Mouse (Mus musculus): ENCODE measurements at regions not wholly inside any gene's neighbourhood (a gene's known extent, or its start where the extent isn't known, plus 50 kb on each side); places are given as distances from the start of the nearest gene placed in this dataset.

DNA sequence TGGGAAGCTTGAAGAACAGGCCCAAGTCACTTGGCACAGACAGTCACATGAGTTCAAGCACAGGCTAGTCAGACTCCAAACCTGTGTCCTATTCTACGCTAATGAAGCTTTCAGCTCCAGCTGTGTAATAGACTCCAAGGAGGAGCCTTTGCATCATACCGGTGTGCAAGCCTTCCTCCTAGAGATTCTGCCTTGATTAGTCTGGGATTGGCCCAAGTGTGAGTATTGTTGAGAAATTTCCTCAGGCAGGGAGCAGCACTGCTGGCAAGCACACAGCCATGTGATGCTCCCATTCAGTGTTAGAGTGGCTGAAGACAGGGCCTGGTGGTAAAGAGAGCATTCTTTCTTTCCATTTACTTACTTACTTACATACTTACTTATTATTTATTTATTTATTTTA, 171.5 kb upstream of the Lrig3 start:
- dilution Hi-C loops (cut with MboI; ENCODE audit: extremely low pct_ligation_motif_present, extremely low pct_unique_long_range_greater_than_20kb, low sequenced_read_pairs): no loop called here
- Histone ChIP-seq H3K4me2 (ENCODE audit: insufficient read depth, low read depth, poor library complexity, severe bottlenecking) (no peak overlapping the region), H3K27ac (ENCODE audit: insufficient read depth, low read depth) (no peak overlapping the region), H3K36me3 (replicated peaks in 1 of 2; ENCODE audit: control insufficient read depth in 1 of 2, insufficient read depth in 1 of 2, low read length in 1 of 2) (no peaks in the 10 kb centered on the region), H3K4me1 (ENCODE audit: control insufficient read depth in 1 of 2, insufficient read depth in 2 of 2) (no peaks in the 10 kb centered on the region), H3K4me3 (replicated peaks in 1 of 3; ENCODE audit: low read depth in 2 of 3, low read length in 2 of 3, poor library complexity in 1 of 3) (no peak overlapping the region), H3K27me3 (replicated peaks) (no peaks in the 10 kb centered on the region), H3K9ac (ENCODE audit: insufficient read depth, low read depth) (no peak overlapping the region), H3K79me2 (replicated peaks; ENCODE audit: control insufficient read depth, extremely low read depth, insufficient read depth, poor library complexity, severe bottlenecking) (no peaks in the 10 kb centered on the region), H3K9me3 (replicated peaks; ENCODE audit: low read length) (peaks cover 54% of the 10 kb centered on the region)
- in situ Hi-C loops (cut with MboI; ENCODE audit: low pct_ligation_motif_present, low pct_unique_long_range_greater_than_20kb, low sequenced_read_pairs): no loop called here
- TF ChIP-seq RAD21 (IDR thresholded peaks at IDR 0.05; ENCODE audit: low read depth, low read length): no peak
- TF ChIP-seq EP300 (IDR thresholded peaks at IDR 0.05; ENCODE audit: low read length): no peak
- TF ChIP-seq USF2 (conservative IDR thresholded peaks at IDR 0.05; ENCODE audit: low read depth, low read length): no peak
- TF ChIP-seq NELFE (IDR thresholded peaks at IDR 0.05; ENCODE audit: low read depth, low read length): no peak
- TF ChIP-seq MAZ (IDR thresholded peaks at IDR 0.05; ENCODE audit: low read depth, low read length): no peak
- TF ChIP-seq IRF4 (IDR thresholded peaks at IDR 0.05; ENCODE audit: low read depth, low read length): no peak
- no peak for TF ChIP-seq JUN (IDR thresholded peaks at IDR 0.05; ENCODE audit: insufficient read depth, low read depth, low read length)
- DNase-seq (ENCODE audit: extremely low read depth): no peak

GRCm38 (mm10) chr10:125795323-125795722, 170.6 kb upstream of the Lrig3 start:
- DNase-seq (ENCODE audit: extremely low read depth): no peak
- Histone ChIP-seq H3K4me1 (ENCODE audit: control insufficient read depth in 1 of 2, insufficient read depth in 2 of 2) (no peaks in the 10 kb centered on the region), H3K9me3 (replicated peaks; ENCODE audit: low read length) (peaks cover 48% of the 10 kb centered on the region), H3K4me3 (replicated peaks in 1 of 3; ENCODE audit: low read depth in 2 of 3, low read length in 2 of 3, poor library complexity in 1 of 3) (no peak overlapping the region), H3K4me2 (ENCODE audit: insufficient read depth, low read depth, poor library complexity, severe bottlenecking) (no peak overlapping the region), H3K27me3 (replicated peaks) (no peaks in the 10 kb centered on the region), H3K27ac (ENCODE audit: insufficient read depth, low read depth) (no peak overlapping the region), H3K9ac (ENCODE audit: insufficient read depth, low read depth) (no peak overlapping the region), H3K36me3 (replicated peaks in 1 of 2; ENCODE audit: control insufficient read depth in 1 of 2, insufficient read depth in 1 of 2, low read length in 1 of 2) (no peaks in the 10 kb centered on the region), H3K79me2 (replicated peaks; ENCODE audit: control insufficient read depth, extremely low read depth, insufficient read depth, poor library complexity, severe bottlenecking) (no peaks in the 10 kb centered on the region)
- in situ Hi-C loops (cut with MboI; ENCODE audit: low pct_ligation_motif_present, low pct_unique_long_range_greater_than_20kb, low sequenced_read_pairs) (no loop called here), dilution Hi-C loops (cut with MboI; ENCODE audit: extremely low pct_ligation_motif_present, extremely low pct_unique_long_range_greater_than_20kb, low sequenced_read_pairs) (no loop called here)
- no peak for TF ChIP-seq ZNF384 (IDR thresholded peaks at IDR 0.05; ENCODE audit: low read depth, low read length)
- TF ChIP-seq ETS1 (conservative IDR thresholded peaks at IDR 0.05; ENCODE audit: low read depth, low read length): no peak
- TF ChIP-seq MAFK (IDR thresholded peaks at IDR 0.05; ENCODE audit: insufficient replicate concordance, low read length): no peak
- no peak for TF ChIP-seq JUND (conservative IDR thresholded peaks at IDR 0.05; ENCODE audit: low read depth, low read length)
- TF ChIP-seq POLR2AphosphoS2 (IDR thresholded peaks at IDR 0.05; ENCODE audit: low read depth, low read length): no peak
- no peak for TF ChIP-seq MAZ (IDR thresholded peaks at IDR 0.05; ENCODE audit: low read depth, low read length)
- TF ChIP-seq TBP (conservative IDR thresholded peaks at IDR 0.05; ENCODE audit: low read depth, low read length): no peak

DNA sequence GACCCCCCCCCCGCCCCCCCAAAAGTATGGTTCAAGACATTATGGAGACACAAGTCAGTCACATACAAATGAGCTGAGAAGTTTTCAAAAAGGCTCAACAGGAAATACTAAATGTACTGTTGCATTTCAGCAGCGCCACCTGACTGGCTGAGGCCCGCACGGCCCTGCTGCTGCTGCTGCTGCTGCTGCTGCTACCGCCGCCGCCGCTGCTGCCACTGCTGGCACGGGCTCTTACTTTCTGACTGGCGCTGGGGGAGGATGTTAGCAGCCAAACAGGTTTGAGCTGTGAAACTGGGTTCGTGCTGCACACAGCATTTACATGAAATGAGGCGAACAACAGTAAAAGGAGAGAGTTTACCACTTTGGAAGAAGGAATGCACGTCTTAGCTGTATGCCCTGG, 167.3 kb upstream of the Lrig3 start:
- Histone ChIP-seq H3K4me2 (ENCODE audit: insufficient read depth, low read depth, poor library complexity, severe bottlenecking) (no peak overlapping the region), H3K9me3 (replicated peaks; ENCODE audit: low read length) (peaks cover 65% of the 10 kb centered on the region), H3K27ac (ENCODE audit: insufficient read depth, low read depth) (no peak overlapping the region), H3K4me1 (ENCODE audit: control insufficient read depth in 1 of 2, insufficient read depth in 2 of 2) (no peaks in the 10 kb centered on the region), H3K36me3 (replicated peaks in 1 of 2; ENCODE audit: control insufficient read depth in 1 of 2, insufficient read depth in 1 of 2, low read length in 1 of 2) (no peaks in the 10 kb centered on the region), H3K79me2 (replicated peaks; ENCODE audit: control insufficient read depth, extremely low read depth, insufficient read depth, poor library complexity, severe bottlenecking) (no peaks in the 10 kb centered on the region), H3K27me3 (replicated peaks) (no peaks in the 10 kb centered on the region), H3K9ac (ENCODE audit: insufficient read depth, low read depth) (no peak overlapping the region), H3K4me3 (replicated peaks in 1 of 3; ENCODE audit: low read depth in 2 of 3, low read length in 2 of 3, poor library complexity in 1 of 3) (no peak overlapping the region)
- in situ Hi-C loops (cut with MboI; ENCODE audit: low pct_ligation_motif_present, low pct_unique_long_range_greater_than_20kb, low sequenced_read_pairs): no loop called here
- TF ChIP-seq POLR2A (IDR thresholded peaks at IDR 0.05; ENCODE audit: low read depth, low read length) (no peak), MAZ (IDR thresholded peaks at IDR 0.05; ENCODE audit: low read depth, low read length) (no peak), MYC (IDR thresholded peaks at IDR 0.05; ENCODE audit: low read depth, low read length) (no peak), USF1 (IDR thresholded peaks at IDR 0.05; ENCODE audit: low read depth, low read length) (no peak), KAT2A (IDR thresholded peaks at IDR 0.05; ENCODE audit: insufficient replicate concordance, low read length) (no peak), ZNF384 (IDR thresholded peaks at IDR 0.05; ENCODE audit: low read depth, low read length) (no peak), ZC3H11A (IDR thresholded peaks at IDR 0.05; ENCODE audit: low read depth, low read length) (no peak), JUND (conservative IDR thresholded peaks at IDR 0.05; ENCODE audit: low read depth, low read length) (no peak), MAX (IDR thresholded peaks at IDR 0.05; ENCODE audit: low read length) (no peak), RAD21 (IDR thresholded peaks at IDR 0.05; ENCODE audit: low read depth, low read length) (no peak), NRF1 (IDR thresholded peaks at IDR 0.05; ENCODE audit: low read depth, low read length) (no peak)
- dilution Hi-C loops (cut with MboI; ENCODE audit: extremely low pct_ligation_motif_present, extremely low pct_unique_long_range_greater_than_20kb, low sequenced_read_pairs): no loop called here
- DNase-seq (ENCODE audit: extremely low read depth): no peak

All from CH12.LX (cell line).